Mouse (Mus musculus): ENCODE results near the gene Emilin2. TPM values are rescaled to one million over a fixed set of nuclear protein-coding genes. Genes with fewer than 3 reads are reported as not detected.
A peak's percentile ranks its signal among the peaks of the same experiment; 100 is the strongest.

Gene Emilin2
- polyA plus RNA-seq, 1 experiment from 2014 or later: 1.1 TPM

- Histone ChIP-seq H3K27me3 (no peaks in the 10 kb centered on the region), H3K36me3 (peaks cover 40% of the 10 kb centered on the region), H3K4me3 (no peak overlapping the region), H3K9ac (replicated peaks) (no peak overlapping the region), H3K9me3 (no peaks in the 10 kb centered on the region), H3K4me2 (replicated peaks) (no peak overlapping the region), H3K4me1 (no peaks in the 10 kb centered on the region), H3K27ac (replicated peaks) (no peak overlapping the region)
- ATAC-seq (replicated peaks): no peak
- WGBS: 95% methylated on average over 7 of the region's 7 CpGs
These were observed 73.3 kb downstream of the Emilin2 start for GRCm38 (mm10) chr17:71238494-71238893.

DNA sequence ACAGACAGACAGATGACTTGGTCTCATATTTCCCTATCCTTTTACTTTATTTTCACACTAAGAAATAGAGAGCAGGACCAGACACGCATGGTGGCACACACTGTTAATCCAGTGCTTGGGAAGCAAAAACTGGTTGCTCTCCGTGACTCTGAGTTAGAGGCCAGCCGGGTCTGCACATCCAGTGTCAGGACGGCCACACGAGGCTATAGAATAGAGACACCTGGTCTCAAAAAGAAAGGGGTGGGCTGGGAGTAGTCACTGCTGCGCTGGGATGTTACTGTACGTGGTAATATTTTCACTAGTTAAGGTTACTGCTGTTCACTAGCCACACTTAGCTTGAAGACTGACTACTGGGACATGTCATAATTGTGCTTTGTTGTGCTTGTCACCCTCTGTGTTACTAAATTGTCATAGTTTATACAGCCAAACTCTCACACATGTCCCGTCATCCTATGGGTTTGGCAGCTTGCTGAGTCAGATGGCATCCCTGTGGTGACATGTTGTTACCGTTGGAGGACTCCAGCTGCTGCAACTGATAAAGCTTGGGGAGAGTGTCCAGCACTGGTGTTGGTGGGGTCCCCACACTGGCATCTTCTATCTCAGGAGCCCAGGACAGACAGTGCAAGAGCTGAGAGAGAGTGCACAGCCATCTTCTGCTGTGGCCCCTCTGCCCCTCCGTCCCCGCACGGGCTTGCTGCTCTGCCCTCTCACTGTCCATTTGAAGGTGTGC, 76.4 kb downstream of the Emilin2 start:
- Histone ChIP-seq H3K4me3 (no peak overlapping the region), H3K27ac (replicated peaks) (no peak overlapping the region), H3K4me2 (replicated peaks) (no peak overlapping the region), H3K9ac (replicated peaks) (no peak overlapping the region), H3K27me3 (no peaks in the 10 kb centered on the region), H3K9me3 (no peaks in the 10 kb centered on the region), H3K36me3 (peaks cover 25% of the 10 kb centered on the region), H3K4me1 (no peaks in the 10 kb centered on the region)
- 90% methylated on average over 12 of the region's 12 CpGs for WGBS
- ATAC-seq (replicated peaks): no peak

- no peak overlapping the region for H3K4me2 ChIP-seq (replicated peaks)
- no peak overlapping the region for H3K9ac ChIP-seq (replicated peaks)
- no peaks in the 10 kb centered on the region for H3K9me3 ChIP-seq
- WGBS: 90% methylated on average over 12 of the region's 12 CpGs
- H3K4me3 ChIP-seq: no peak overlapping the region
- H3K27me3 ChIP-seq: no peaks in the 10 kb centered on the region
- H3K36me3 ChIP-seq: peaks cover 22% of the 10 kb centered on the region
- H3K4me1 ChIP-seq: no peaks in the 10 kb centered on the region
- no peak overlapping the region for H3K27ac ChIP-seq (replicated peaks)
- ATAC-seq (replicated peaks): no peak
These were observed 77.7 kb downstream of the Emilin2 start for GRCm38 (mm10) chr17:71234041-71234594.

DNA sequence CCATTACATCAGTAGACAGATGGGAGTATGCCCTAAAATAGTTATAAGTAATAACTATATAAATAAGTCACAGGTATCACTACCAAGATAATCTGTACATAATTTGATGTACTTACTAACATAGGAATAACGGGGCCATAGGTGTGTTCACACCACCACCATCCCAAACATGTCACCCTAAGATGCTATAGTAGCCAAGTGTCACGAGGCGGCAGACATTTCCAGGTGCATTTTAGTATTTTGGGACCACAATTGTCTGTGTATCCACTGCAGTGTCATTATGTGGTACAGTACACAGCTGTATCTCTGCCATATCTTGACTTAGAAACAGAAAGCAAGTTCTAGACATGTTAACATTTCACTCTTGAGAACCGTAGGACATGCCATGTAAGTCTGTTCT, 78.6 kb downstream of the Emilin2 start:
- Histone ChIP-seq H3K27ac (replicated peaks) (no peak overlapping the region), H3K36me3 (peaks cover 18% of the 10 kb centered on the region), H3K27me3 (no peaks in the 10 kb centered on the region), H3K9me3 (no peaks in the 10 kb centered on the region), H3K9ac (replicated peaks) (no peak overlapping the region), H3K4me1 (no peaks in the 10 kb centered on the region), H3K4me2 (replicated peaks) (no peak overlapping the region), H3K4me3 (no peak overlapping the region)
- WGBS: 95% methylated on average over 4 of the region's 4 CpGs
- ATAC-seq (replicated peaks): no peak

DNA sequence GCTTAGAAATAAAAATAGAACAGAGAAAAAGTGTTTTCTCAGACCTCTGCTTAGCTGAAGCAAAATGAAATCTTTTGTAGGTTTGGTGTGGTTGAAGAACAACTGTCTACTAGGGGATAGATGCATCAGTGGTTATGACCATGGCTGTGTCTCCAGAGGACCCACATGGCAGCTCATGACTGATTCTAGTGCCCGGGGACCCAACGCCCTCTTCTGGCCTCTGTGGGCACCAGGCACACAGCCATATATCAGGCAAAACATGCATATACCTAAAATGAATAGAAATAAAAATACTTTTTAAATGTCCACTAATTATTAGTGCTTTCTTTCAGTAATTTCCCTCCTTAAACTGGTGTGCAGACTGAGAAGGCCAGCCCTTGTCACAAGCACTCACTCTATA, 79.8 kb downstream of the Emilin2 start:
- Histone ChIP-seq H3K4me3 (no peak overlapping the region), H3K27me3 (no peaks in the 10 kb centered on the region), H3K9ac (replicated peaks) (no peak overlapping the region), H3K9me3 (no peaks in the 10 kb centered on the region), H3K27ac (replicated peaks) (no peak overlapping the region), H3K4me1 (no peaks in the 10 kb centered on the region), H3K36me3 (peaks cover 13% of the 10 kb centered on the region), H3K4me2 (replicated peaks) (no peak overlapping the region)
- 89% methylated on average over 2 of the region's 2 CpGs for WGBS
- no peak for ATAC-seq (replicated peaks)

DNA sequence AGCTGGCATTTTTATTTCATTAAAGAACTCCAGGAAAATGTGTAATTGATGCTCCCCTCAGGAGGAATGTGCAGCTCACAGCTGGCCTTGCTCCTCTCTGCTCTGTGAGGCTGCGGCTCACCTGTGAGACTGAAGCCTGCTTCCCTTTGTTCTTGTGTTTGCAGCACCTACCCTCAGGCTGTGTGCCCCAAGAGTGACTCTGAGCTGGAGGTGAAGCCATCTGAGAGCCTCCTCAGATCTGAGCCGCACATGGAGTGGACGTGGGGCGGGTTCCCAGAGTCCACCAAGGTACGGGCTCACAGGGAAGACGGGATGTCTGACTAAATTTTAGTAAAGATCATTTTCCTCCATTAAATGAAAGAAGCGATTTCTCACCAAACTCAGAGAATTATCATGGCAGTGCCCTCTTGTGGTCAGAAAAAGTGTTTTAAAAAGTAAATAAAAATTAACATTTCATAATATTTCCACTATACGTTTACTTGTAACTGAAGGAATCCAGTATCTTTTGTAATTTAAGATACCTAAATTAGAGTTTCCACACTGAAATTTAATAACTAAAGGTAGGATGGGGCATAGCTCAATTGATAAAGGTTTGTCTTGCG, 81.6 kb downstream of the Emilin2 start:
- H3K27me3 ChIP-seq: no peaks in the 10 kb centered on the region
- H3K9me3 ChIP-seq: no peaks in the 10 kb centered on the region
- 76% methylated on average over 9 of the region's 9 CpGs for WGBS
- no peak overlapping the region for H3K9ac ChIP-seq (replicated peaks)
- no peak overlapping the region for H3K27ac ChIP-seq (replicated peaks)
- peaks cover 11% of the 10 kb centered on the region; the same call in 1 of the 2 replicates for H3K36me3 ChIP-seq
- ATAC-seq (replicated peaks): no peak
- no peak overlapping the region for H3K4me3 ChIP-seq
- no peaks in the 10 kb centered on the region for H3K4me1 ChIP-seq
- H3K4me2 ChIP-seq (replicated peaks): no peak overlapping the region

DNA sequence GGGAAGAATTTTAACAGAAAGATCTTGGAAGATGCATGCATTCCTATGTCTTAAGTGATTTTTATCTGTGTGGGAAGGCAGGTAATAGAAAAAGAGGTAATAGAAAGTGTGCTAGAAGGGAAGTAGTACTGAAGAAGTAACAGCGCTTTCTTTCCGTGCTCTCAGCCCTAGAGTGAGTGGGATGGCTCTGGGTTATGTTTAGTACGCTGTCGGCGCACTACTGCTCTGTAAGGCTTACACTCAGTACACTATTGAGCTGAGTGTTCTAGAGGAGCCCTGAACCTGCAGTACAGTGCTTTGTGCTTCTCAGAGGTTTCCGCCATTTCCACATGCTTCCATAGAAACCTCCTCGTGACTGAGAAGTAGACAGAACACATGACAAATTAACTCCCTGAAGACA, 83.1 kb downstream of the Emilin2 start:
- Histone ChIP-seq H3K4me2 (replicated peaks) (no peak overlapping the region), H3K4me1 (no peaks in the 10 kb centered on the region), H3K4me3 (no peak overlapping the region), H3K36me3 (peaks cover 4% of the 10 kb centered on the region; the same call in 1 of the 2 replicates), H3K9ac (replicated peaks) (no peak overlapping the region), H3K27me3 (no peaks in the 10 kb centered on the region), H3K9me3 (no peaks in the 10 kb centered on the region), H3K27ac (replicated peaks) (no peak overlapping the region)
- no peak for ATAC-seq (replicated peaks)
- 87% methylated on average over 7 of the region's 7 CpGs for WGBS

DNA sequence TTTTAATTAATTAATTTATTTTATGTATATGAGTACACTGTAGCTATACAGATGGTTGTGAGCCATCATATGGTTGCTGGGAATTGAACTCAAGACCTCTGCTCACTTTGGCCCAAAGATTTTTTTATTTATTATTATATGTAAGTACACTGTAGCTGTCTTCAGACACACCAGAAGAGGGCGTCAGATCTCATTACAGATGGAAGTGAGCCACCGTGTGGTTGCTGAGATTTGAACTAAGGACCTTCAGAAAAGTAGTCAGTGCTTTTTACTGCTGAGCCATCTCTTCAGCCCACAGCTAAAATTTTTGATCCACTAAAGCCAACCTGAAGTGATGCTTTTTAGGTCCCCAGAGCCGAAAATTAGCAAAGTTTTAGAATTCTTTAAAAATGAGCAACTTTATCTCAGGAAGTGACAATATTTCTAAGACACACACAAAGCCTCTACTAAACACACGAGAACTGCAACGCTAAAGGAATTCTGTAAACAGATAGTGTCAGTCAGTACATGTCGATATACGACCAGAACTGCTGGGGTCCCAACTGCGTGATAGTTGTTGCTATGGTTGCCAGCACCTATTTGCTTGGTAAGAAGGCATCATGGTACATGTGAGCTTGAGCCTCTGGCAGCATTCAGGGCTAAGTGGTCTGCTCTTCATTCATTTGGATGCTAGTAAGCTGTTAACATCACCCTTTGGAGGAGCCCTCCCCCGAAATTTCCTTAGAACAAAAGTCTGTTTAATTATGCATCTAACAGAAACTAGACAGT, 84.5 kb downstream of the Emilin2 start:
- no peak overlapping the region for H3K4me2 ChIP-seq (replicated peaks)
- 83% methylated on average over 9 of the region's 9 CpGs for WGBS
- H3K9ac ChIP-seq (replicated peaks): no peak overlapping the region
- no peak overlapping the region for H3K4me3 ChIP-seq
- H3K36me3 ChIP-seq: peaks cover 2% of the 10 kb centered on the region; the same call in 1 of the 2 replicates
- no peaks in the 10 kb centered on the region for H3K27me3 ChIP-seq
- ATAC-seq (replicated peaks): no peak
- no peak overlapping the region for H3K27ac ChIP-seq (replicated peaks)
- no peaks in the 10 kb centered on the region for H3K4me1 ChIP-seq
- H3K9me3 ChIP-seq: no peaks in the 10 kb centered on the region

DNA sequence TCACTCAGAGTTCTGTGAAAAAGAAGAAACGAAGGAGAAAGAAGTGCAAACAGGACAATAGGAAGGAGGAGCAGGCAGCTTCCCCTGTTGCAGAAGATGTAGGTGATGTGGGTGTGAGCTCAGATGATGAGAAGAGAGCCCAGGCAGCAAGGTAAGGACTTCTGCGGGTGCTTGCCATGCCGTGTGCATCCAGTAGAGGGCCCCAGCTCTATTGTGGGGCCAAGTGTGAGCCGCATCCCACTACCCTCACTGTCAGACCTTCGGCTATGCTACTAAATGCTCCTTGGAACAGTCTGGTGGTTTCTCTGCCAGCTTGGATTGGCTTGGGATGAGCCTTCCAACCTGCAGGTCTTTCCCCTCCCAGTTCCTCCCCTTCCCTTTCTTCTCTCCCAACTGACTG, 86.7 kb downstream of the Emilin2 start:
- no peak overlapping the region for H3K27ac ChIP-seq (replicated peaks)
- no peak overlapping the region for H3K9ac ChIP-seq (replicated peaks)
- no peaks in the 10 kb centered on the region for H3K9me3 ChIP-seq
- H3K4me1 ChIP-seq: no peaks in the 10 kb centered on the region
- no peaks in the 10 kb centered on the region for H3K36me3 ChIP-seq
- H3K27me3 ChIP-seq: no peaks in the 10 kb centered on the region
- 0 out of 2 replicates have a peak, but pooled peaks have one; percentile 43 for ATAC-seq (replicated peaks)
- 34% methylated on average over 5 of the region's 5 CpGs for WGBS
- H3K4me3 ChIP-seq: no peak overlapping the region
- H3K4me2 ChIP-seq (replicated peaks): no peak overlapping the region

DNA sequence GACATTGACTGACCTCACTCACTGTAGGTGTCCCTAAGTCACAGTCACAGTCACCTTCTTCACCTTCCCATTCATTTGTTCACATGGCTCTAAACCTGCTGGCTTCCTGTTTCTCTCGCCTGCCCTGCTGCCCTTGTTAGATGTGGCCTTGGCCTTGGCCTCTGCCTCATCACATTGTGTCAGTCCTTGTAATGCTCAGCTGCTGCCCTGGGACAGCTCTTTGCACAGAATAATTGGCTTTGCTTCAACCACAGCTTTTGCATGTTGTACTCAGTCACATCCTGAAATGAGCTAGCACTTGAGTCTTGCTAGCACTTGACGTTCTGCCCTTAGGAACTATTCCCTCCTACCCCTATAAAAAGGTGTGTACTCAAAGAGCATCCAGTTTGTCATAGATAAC, 87.3 kb downstream of the Emilin2 start:
- Histone ChIP-seq H3K36me3 (no peaks in the 10 kb centered on the region), H3K27me3 (no peaks in the 10 kb centered on the region), H3K4me2 (replicated peaks) (no peak overlapping the region), H3K9ac (replicated peaks) (no peak overlapping the region), H3K27ac (replicated peaks) (no peak overlapping the region), H3K9me3 (no peaks in the 10 kb centered on the region), H3K4me1 (no peaks in the 10 kb centered on the region), H3K4me3 (no peak overlapping the region)
- WGBS: 79% methylated on average over 2 of the region's 2 CpGs
- no peak for ATAC-seq (replicated peaks)

DNA sequence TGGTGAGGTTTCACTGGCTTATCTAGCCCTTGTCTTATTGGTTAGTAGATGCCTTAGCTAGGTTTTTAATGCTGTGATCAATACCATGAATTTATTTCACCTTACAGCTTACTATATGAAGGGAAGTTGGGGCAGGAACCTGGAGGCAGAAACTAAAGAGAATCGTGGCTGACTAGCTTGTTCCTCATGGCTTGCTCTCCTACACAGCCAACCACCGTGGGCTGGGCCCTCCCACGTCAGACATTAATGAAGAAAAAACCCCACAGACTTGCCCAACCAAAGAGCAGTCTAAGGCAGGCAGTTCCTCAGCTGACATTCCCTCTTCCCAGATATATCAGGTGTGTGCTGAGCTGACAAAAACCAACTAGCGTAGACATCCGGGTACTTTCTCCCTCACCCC, 88.1 kb downstream of the Emilin2 start:
- WGBS: 82% methylated on average over 5 of the region's 5 CpGs

DNA sequence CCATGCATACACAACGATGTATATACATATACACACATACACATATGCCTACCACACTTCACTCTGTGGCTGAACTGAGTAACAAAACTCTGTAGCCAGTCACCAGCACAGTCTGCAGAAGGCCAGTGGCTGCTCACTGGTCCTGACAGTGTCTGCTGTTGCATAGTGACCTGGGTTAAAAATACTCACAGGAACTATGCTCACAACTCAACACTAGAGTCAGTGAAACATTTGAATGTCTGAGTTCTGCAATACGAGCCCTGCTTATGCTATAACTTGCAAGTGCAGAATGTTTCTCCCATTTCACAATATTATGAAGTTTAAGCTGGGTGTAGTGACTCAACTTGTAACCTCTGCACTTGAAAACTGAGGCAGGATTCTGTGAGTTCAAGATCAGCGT, 90.4 kb downstream of the Emilin2 start:
- 89% methylated on average over 3 of the region's 3 CpGs for WGBS
- no peak overlapping the region for H3K27ac ChIP-seq (replicated peaks)
- no peaks in the 10 kb centered on the region for H3K27me3 ChIP-seq
- no peak for ATAC-seq (replicated peaks)
- H3K9ac ChIP-seq (replicated peaks): no peak overlapping the region
- H3K4me1 ChIP-seq: no peaks in the 10 kb centered on the region
- peaks cover 7% of the 10 kb centered on the region; the same call in 1 of the 2 replicates for H3K36me3 ChIP-seq
- no peak overlapping the region for H3K4me3 ChIP-seq
- H3K4me2 ChIP-seq (replicated peaks): no peak overlapping the region
- no peaks in the 10 kb centered on the region for H3K9me3 ChIP-seq

More for the DNA sequence above, 88.1 kb downstream of the Emilin2 start:
- no peak overlapping the region for H3K27ac ChIP-seq (replicated peaks)
- no peak for ATAC-seq (replicated peaks)
- H3K27me3 ChIP-seq: no peaks in the 10 kb centered on the region
- no peak overlapping the region for H3K4me3 ChIP-seq
- H3K36me3 ChIP-seq: no peaks in the 10 kb centered on the region
- no peaks in the 10 kb centered on the region for H3K4me1 ChIP-seq
- H3K9me3 ChIP-seq: no peaks in the 10 kb centered on the region
- no peak overlapping the region for H3K4me2 ChIP-seq (replicated peaks)
- H3K9ac ChIP-seq (replicated peaks): no peak overlapping the region

Measured in forebrain, embryonic 15.5 days (tissue).